Mouse (Mus musculus) mouse trophoblast stem cell (cell line): ENCODE data around the gene Hrc.
"Not testable (repeated sequence)": the region's sequence is repeated elsewhere in the genome, so short reads cannot be mapped to it uniquely, and the experiment has no call there.

ENCODE experiments used
- in situ Hi-C, 2 experiments: fragments of 300-500 bp; cut with MseI, MboI; formaldehyde crosslinking; loops; 2 replicates in 1 of 2; 3 replicates in 1 of 2; pipeline ENCODE4 v1.15.1; 2025

Gene Hrc

DNA sequence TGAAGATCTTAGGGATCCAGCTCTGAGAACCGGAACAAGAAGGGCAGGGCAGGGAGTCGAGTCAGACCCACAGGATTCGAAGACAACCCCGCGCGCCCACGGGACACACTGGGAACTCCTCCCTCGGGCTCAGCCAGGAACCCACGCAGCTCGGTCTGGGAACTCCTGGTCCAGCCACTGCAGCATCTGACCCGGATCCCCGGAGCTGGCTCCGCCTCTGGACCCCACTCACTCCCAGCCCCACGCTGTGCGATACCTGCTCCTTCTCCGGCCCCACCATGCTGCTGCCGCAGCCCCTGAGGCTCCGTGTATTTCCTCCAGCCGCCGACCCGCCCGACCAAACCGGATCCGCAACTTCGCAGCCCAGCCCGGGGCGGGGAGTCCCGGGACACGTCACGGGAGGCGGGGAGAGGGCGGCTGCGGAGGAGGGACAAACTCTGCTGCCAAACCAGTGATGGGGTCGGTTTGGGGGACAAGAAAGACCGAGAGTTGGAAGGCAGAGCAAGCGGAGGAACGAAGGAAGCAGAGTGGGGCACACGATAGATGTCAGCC lies 1.6 kb upstream of the Hrc start, which contains the start of gene Trpm4:
Trpm4 (minus strand) TSS at position 350 of the 552 bp plus-strand sequence.
- in situ Hi-C loops, result no loop called here

DNA sequence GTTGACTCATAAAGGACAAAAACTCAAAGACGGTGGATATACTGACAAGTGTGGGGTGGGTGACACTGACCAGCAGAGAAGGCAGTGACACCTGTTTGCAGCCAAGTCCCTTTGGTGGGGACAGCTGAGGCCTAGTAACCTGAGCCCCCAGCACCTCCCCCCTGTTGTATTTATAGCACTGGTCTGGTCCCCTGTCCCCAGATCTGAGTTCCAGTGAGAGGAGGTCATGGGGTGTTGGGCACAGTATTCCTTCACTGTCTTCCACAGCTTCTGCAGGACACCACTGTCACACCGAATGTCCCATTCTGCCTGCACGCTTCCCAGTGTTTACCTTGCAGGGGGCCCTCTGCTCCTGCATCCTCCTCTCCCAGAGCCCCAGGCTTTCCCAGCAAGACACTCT lies 485 bp upstream of the Hrc start:
- in situ Hi-C loops, result no loop called here

- in situ Hi-C loops, result no loop called here
Observed at GRCm38 (mm10) chr7:45336319-45336718, 1.2 kb downstream of the Hrc start.

- in situ Hi-C loops, result no loop called here
Observed at GRCm38 (mm10) chr7:45337469-45337868, 2.4 kb downstream of the Hrc start.

DNA sequence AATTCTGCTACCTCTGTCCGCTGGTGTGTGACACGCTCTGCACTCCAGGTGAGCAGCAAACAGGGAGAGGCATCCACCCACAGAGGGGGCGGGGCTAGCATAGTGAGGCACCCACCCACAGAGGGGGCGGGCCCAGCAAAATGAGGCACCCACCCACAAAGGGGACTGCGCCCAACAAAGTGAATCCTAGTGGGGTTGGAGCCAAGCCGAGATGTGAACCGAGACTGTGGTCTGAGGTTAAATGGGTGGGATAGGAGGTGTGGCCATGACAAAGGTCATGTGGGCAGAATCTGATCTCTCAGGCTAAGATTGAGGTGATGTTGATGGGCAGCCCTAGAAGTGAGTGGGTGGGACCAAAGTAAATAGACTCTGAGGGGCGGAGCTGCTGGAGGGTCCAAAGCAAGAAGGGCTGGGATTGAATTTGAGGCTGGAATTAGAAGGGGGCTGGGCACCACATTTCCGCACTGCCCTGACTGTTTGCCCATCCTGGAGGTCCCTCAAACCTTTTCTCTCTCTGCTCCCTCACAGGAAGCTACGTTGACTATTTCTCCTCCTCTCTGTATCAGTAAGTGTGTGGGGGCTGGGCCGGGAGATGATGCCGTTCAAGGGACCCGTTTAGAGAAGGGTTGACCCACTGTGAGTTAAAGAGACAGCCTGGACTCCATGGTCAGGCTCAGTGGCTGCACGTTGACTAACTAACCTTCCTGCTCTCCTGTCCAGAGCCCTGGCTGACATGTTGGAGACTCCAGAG lies 3.2 kb downstream of the Hrc start:
- in situ Hi-C loops, result no loop called here

DNA sequence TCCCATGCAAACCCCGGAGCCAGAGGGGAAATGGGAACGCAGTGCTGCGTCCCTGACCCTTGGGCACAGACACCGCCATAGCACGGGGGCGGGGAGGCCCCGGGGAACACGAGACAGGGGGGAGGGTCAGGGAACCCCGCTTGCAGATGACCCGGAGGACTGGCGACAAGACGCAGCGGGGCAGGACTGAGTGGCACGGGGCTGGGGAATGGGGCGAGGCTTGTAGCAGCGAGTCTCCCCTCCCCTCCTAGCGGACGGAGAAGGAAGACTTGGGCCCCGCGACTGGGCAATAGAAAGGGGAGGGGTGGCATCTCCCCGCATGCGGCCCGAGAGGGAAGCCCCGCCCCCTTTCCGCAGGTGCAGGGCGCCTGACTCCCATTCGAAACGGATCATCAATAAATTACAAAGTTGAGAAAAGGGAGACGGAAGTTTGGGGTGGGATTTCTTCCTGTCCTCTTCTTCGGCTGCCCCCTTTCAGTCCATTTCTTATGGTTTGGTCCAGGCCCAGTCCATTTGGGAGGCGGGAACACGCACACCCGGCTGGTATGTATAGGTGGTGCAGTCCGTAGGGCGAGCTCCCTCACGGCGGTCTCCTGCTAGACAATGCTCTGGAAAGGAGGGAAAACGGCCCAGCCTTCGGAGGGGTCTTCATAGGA lies 4.4 kb downstream of the Hrc start:
- in situ Hi-C loops, result no loop called here

DNA sequence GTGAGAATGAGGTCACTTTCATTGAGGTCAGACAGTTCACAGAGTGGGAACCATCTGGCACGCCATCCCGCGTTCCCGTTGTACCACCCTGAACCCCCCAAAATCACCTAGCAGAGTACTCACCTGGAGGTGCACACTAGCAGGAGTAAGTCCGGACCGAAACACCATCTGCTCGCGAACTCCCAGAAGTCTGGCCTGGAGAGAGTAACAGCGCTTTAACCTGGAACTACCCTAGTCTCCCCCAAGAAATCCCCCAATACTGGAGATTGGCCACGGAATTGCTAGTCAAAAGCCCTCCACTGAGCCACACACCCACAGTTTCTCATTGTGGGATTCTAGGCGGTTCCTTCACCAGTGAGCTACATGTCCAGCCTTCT lies 5.0 kb downstream of the Hrc start:
- in situ Hi-C loops, result no loop called here

- in situ Hi-C loops, result no loop called here
Observed at GRCm38 (mm10) chr7:45340669-45341068, 5.6 kb downstream of the Hrc start.

DNA sequence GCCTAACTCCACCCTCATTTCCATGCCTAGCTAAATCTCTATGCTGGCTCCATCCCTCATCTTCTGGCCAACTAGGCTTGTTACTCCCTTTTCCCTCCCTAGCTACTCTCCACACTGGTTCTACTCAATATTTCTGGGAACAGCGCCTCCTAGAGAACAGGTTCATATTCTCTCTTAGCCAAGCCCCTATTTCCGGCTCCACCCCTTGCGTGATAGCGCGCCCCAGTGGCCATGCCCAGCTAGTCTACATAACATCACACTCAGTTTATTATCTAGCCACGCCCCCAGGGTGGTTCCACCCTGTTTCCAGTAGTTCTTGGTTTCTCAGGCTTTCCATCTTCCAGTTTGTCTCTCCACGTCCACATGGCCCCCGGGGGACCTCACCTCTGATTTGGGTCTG lies 6.2 kb downstream of the Hrc start:
- in situ Hi-C loops, result no loop called here

GRCm38 (mm10) chr7:45342081-45342480 lies 7.0 kb downstream of the Hrc start:
- in situ Hi-C loops, result no loop called here

DNA sequence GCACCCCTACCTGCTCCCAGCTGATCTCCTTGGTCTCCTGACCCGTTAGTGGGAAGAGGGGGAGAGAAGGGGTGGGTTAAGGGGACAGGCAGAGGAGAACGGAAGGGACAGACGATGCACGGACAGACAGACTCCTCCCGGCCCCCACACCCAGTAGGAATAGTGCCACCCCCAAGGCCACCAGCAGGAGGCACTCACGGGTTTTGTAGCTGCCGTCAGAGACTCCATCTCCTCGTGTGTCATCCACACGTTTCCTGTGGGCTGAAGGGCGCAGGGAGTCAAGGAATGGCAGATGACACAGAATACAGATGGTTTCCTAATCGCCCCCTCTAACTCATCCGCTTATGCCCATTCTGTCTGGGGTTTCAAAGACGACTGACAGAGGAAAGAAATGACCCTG lies 8.5 kb downstream of the Hrc start:
- in situ Hi-C loops, result no loop called here

DNA sequence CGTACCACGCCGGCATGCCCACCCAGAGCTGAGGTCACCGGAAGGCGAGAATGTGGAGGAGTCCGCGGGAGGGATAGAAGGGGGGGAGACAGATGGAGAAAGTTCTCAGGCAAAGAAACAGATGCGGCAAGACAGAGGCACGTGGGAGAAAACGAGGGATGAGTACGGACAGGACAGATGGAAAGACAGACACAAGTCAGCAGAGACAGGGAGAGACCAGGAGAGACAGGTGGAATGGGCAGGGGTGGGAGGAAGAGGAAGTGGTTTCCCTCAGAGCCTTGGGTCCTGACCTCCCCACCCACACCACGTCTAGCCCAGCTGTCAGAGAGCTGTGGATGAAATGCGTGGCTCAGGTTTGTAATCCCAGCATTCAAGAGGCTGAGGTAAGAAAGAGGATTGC lies 11.8 kb downstream of the Hrc start:
- in situ Hi-C loops, result no loop called here

DNA sequence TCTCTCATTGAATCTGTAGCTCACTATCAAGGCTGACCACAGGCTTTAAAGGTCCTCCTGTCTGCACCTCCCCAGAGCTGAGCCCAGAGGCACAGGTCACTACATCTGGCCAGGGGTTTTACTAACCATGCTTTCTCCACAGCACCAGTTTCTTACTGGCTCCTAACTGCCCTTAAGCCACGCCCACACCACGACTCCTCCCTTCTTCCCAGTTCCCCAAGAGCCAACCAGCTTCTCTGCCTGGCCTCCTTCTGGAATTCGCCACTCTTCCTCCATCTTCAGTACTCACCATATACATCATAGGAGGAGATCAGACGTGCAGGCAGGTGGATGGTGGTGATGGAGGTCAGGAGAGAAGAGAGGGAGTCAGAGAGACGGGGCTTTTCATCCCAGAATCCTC lies 18.0 kb downstream of the Hrc start:
- in situ Hi-C loops, result no loop called here

DNA sequence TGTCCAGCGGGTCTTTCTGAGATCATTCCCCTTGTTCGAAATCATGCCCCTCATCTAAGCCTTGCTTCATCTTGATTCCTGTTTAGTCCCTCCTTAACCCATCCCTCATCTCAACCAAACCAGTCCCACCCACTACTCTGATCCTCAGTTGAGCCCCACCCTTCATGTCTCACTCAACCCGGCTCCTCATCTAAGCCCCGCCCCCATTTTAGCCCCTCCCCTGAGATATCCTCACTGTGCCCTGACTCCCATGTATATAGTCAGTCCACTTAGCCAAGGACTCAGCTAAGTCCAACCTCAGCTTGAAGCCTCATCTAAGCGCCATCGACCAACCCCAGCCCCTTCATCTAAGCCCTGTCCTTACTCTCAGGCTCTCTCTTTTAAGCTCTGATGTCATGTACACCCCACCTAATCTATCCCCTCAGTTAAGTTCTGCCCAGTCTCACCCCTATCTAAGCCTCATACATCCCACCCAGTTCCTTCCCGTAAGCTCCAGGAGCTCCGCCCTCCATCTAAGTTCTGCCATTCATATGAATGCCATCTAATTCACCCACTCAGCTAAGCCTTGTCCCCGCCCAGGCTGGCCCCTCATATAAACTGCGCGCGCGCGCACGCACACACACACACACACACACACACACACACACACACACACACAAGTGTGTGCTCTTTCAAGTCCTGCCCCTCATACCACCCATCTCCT lies 20.4 kb downstream of the Hrc start:
- in situ Hi-C loops, result no loop called here

GRCm38 (mm10) chr7:45356087-45356486 lies 21.0 kb downstream of the Hrc start:
- in situ Hi-C loops, result no loop called here

GRCm38 (mm10) chr7:45359081-45359480 lies 24.0 kb downstream of the Hrc start:
- in situ Hi-C loops, result not testable (repeated sequence)

- in situ Hi-C loops, result no loop called here
Observed at GRCm38 (mm10) chr7:45360404-45361125, 25.5 kb downstream of the Hrc start.

GRCm38 (mm10) chr7:45361243-45361804 lies 26.2 kb downstream of the Hrc start:
- in situ Hi-C loops, result no loop called here

DNA sequence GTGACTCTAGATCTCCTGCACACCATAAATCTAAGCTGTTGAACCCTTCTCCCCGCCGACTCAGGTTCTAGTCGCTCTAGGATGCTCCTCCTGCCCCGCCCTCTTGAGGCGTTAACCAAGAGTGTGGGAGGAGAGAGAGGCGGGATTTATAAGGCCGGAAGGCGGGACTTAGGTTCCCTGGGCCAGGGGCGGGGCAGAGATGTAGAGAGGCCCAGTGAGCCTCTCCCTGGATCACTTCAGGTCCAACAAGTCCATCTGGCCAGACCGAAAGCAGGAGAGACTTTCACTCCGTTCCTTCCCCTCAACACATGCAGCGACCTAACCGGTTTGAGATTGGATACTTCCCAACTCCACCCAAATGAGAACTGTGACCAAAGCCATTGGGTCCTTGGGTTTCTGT lies 27.7 kb downstream of the Hrc start:
- in situ Hi-C loops, result no loop called here

DNA sequence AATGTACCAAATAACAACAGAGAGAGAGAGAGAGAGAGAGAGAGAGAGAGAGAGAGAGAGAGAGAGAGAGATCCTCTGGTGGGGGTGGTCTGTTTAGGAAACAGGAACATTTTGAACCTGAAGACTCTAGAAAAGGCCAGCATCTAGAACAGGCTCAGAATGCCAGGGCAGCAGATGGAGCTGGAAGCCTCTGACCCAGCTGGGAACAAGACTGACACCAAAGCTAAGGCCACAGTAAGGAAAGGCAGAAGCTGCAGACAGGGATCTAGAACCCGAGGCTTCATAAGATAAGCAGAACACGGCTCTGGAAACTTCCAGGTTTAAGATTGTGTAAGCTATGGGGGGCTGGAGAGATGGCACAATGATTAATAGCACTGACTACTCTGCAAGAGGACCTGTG lies 28.9 kb downstream of the Hrc start:
- in situ Hi-C loops, result no loop called here
